Mouse (Mus musculus) retina, postnatal 1 day (tissue): Measurements from ENCODE around the gene Elf1.
A peak's percentile ranks its signal among the peaks of the same experiment; 100 is the strongest.

Experiments used
- DNase-seq: peaks from one replicate; pipeline ENCODE4 v3.0.0-alpha.2; 2012

Gene Elf1

DNA sequence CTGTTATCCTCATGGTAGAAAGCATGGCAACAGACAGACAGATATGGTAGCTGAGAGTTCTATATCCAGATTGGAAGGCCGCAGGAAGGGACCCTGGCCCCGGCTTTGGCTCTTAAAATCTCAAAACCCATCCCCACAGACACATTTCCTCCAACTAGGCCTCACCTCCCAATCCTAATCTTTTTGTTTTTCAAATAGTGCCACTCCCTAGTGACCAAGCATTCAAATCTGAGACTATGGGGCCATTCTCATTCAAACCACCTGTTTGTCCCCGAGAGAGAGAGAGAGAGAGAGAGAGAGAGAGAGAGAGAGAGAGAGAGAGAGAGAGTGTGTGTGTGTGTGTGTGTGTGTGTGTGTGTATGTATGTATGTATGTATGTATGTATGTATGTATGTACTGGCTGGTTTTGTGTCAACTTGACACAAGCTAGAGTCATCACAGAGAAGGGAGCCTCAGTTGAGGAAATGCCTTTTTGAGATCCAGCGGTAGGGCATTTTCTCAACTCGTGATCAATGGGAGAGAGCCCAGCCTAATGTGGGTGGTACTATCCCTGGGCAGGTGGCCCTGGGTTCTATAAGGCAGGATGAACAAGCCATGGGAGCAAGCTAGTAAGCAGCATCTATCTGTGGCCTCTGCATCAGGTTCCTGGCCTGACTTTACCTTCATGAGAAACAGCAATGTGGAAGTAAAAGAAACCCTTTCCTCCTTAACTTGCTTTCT is 102.7 kb downstream of the Elf1 start:
- DNase-seq, result no peak

DNA sequence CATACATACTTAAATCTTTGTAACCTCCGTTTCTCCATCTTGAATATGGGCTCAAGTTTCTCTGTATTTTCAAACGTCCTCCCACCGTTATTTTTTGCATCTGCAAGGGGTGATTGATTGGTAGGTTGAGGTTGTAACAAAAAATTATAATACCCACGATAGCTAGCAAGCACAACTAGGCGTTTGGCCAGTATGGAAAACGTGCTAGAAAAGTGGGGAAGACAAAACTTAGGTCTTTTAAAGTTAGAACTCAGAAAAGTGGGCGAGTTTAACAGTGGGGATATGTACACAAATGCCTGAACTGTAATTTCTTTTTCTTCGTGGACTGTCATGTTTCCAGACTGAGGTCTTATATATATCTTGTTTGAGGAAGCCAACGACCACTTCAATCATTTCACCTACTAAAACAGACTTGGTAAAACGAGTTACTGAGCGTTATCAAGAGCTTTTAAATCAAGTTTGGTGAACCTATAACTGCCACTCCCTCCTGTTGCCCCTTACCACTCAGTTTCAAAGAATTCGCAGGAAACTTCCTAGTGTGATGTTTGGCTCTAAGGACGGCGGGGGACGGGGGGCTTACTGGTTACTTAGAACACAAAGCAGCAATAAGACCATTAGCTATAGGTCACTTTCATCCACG is 105.6 kb downstream of the Elf1 start:
- DNase-seq, result no peak

DNA sequence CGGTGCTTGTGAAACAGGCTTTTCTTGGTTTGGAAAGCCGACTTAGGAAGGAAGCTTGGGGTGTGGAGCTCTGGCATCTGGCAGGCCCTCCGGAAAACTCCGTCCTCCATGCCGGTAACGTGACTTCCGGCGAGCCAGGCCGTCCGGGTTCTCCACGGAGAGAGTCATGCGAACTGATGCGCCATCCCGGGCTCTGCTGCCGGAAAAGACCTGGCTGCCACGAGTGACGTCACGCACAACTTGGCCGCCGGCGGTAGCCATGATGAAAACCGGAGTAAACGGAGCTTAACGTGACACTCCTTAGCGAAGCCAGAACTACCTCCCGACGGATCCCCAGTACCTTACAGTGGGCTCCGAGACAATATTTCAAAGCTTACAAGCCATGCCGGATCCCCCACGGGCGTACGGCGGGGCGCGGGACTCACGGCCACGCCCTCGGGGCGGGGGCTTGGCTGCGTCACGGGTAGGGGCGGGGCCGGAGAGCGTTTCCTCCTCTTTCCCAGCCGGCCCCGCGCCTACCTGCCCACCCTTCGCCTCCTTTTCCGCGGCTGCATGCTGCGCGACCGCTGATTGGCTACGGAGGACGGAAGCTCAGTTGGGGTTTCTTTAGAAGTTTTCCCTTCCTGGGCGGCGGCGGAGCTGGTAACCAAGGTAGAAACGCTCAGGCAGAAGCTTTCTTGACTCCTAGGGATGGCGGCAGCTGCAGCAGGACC is 106.3 kb downstream of the Elf1 start, which contains the start of gene Sugt1:
Gene Sugt1 (plus strand): TSS at position 553 of the 713 bp plus-strand sequence.
- peak; percentile 97 for DNase-seq

DNA sequence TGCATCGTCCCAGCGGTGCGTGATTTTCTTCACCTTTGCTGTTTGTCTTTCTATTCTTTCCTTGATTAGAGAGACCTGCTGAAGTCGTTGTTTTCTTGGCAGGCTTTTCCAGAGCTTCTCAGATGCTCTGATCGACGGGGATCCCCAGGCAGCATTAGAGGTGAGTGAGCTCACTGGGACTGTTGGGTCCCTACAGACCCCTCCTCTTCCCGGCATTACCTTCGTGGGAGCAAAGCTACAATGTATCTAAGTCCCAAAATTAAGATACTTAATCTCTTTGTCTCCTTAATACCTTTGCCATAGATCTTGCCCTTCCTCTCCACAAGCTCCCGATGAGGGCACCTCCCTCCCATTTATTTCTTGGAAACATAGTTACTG is 106.8 kb downstream of the Elf1 start:
- DNase-seq, result no peak

DNA sequence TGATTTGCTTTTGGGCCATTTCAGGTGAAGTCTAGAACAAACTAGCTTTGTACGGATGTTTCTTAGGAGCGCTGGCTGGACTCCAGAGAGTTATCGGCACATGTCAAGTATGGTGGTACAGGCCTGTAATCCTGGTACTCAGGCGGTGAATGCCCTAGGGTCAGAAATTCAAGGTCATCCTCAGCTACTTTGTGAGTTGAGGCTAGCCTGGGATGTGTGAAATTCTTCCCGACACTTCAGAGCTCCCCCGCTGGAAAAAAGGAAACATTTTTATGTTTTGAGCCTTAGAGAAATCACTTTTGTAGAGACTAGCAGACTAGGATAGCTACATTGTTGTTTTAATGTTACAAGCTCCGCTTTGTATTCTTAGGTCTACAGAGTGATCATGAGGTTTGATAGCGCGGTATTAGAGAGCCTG is 107.5 kb downstream of the Elf1 start:
- no peak for DNase-seq

DNA sequence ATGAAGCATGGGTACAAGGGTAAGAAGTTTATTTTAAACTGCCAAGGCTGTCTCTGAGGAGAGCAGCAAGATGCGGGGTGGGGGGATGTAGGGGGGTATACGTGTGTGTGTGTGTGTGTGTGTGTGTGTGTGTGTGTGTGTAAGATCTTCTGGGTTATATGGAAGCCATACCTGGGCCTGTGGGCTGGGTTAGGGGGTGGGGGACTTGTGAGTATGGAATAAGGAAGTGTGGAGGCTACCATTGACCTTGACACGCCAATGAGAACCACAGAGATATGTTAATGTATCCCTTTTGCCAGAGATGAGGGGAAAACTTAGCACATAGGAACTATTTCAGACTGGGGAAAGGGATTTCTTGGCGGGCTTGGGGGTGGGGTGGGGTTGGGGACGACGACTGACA is 108.4 kb downstream of the Elf1 start:
- no peak for DNase-seq

DNA sequence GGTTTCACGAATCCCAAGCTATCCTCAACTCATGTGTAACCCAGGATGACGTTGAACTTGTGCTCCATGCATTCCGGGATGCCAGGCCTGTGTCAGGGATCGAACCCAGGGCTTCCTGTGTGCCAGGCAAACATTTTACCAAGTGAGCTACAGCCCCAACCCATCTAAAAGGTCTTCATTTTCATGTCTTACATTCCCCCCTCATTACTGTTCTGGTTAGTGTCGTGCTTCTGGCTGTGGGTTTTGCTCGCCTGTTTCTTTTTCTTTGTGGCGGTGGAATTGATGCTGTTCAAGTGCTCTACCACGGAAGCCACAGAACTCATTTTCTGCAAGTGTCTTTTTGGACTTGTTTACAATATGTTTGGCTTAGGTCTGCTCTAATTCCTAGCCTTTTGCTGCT is 109.9 kb downstream of the Elf1 start:
- no peak for DNase-seq

DNA sequence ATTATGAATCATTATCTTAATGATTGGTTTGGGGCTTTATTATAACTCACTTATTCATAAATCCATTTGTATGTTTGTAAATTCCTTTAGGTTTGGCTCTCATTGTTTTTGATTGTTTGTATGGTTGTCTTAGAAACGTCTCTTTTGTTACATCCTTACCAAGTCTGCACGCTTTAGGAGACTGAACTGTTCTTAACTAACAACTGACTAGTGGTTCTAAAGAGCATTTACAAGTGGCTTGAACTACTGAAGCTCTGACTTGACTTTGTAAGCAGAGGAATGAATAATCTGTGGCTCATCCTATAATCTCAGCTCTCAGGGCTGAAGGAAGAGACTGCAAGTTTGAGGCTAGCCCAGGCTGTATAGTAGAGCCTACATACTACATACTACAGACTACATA is 110.6 kb downstream of the Elf1 start:
- no peak for DNase-seq

DNA sequence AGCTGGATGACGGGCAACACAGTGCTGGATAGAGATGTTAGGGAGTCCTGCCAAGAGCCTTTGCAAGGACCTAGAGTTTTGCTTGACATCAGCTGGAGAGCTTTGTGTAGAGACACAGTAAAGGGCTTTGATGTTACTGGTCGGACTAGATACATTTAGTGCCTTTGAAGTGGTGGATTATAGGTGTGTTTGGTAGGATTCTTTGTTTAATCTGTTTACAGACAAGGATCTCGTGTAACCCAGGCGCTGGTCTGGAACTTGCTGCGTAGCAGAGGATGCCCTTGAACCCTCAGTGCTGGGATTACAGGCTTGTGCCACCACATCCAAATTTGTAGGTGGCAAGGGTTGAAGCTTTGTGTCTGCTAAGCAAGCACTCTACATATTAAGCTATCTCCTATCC is 113.1 kb downstream of the Elf1 start:
- DNase-seq, result no peak

DNA sequence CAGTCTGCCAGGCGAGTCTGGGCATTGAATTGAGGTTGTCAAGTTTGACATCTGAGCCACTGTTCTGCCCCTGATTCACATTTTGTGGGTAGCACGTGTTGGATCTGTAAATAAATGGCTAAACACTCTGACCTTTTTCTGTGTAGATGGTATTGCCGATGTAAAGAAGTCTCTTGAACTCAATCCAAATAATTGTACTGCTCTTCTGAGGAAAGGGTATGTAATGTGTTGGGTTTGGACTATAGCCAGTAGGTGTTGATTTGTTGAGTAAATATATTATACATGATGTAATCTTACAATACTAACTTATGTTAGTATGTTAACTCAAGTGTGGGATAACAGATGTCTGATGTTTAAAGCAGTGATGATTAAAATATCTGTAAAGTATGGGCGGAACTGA is 115.6 kb downstream of the Elf1 start:
- DNase-seq, result no peak

DNA sequence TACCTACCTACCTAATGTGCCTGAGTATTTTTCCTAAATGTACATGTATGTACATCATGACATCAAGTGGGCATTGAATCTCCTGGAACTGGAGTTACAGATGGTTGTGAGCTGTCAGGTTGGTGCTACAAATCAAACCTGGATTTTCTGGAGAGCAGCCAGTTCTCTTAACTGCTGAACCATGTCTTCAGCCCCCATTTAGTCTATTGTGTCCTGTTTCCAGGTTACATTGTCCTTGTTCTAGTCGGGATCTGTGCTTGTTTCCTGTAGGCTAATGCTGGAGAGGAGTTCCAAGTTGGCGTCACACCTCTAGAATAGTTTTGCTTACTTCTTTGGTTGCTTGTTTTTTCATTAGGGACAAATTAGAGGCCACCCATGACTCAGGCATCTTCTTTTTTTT is 124.9 kb downstream of the Elf1 start:
- no peak for DNase-seq

DNA sequence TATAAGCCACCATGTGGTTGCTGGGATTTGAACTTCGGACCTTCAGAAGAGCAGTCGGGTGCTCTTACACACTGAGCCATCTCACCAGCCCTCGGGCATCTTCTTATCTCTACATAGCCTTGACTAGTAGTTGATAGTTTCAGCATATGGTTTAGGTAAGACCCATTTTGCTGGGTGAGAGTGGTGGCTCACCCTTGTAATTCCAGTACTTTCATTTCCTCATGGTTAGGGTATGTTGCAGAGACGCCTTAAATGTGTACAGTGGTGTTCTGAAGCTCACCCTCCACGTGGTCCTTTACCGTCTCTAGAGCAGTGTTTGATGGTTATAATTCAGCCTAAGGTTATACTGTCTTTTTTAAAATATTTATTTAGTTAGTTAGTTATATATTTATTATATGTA is 125.4 kb downstream of the Elf1 start:
- DNase-seq, result no peak

DNA sequence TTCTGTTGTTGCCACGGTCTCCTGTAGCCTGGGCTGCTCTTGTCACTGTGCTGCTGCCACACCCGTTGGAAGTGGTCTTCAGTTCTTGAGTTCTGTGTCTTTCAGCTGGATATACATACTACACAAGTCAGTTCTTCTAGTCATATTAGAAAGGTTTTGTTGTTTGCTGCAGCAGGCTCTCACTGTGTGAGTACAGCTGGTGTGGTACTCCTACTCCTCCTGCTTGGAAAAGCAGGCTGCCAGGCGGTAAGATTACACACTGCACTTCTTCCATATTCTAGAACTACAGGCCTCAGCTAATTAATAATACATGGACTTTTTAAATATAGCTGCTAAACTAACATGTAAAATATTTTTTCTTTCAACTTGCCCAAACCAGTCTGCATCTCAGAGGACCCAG is 125.9 kb downstream of the Elf1 start:
- DNase-seq, result no peak

DNA sequence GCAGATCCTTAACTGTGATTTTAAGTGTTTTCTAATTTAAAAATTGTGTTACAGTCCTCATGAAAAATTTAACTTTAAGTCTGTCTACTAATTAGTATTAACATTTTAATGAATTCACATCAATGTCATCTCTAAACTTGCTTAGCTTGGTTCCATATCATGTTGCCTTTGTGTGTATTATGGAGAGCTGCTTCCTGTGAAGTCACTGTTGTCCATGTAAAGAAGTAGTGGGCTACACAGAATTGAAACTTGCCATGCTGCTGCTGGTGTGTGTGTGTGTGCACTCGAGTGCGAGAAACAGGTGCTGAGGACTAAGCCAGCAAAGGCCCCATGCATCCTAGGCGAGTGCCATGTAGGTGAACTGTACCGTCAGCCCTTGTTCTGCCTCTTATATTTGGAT is 126.4 kb downstream of the Elf1 start:
- DNase-seq, result no peak

DNA sequence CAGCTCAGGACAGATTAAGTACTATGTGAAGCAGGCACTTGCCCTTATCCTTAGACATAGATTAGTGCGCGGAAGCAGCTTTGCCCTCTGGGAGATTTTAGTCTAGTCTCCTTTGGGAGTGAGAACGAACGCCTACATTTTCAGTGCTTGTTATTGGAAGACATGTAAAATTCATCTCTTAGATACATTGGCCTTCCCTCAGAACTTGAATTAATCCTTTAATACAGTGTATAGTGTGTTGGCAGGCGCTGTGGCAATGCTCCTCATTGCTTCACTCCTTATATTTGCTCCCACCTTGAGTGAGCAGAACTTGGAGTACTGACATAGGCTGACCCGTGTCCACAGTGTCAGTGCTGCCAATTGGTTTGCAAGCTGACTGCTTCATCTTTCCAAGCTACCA is 127.3 kb downstream of the Elf1 start:
- DNase-seq, result no peak

DNA sequence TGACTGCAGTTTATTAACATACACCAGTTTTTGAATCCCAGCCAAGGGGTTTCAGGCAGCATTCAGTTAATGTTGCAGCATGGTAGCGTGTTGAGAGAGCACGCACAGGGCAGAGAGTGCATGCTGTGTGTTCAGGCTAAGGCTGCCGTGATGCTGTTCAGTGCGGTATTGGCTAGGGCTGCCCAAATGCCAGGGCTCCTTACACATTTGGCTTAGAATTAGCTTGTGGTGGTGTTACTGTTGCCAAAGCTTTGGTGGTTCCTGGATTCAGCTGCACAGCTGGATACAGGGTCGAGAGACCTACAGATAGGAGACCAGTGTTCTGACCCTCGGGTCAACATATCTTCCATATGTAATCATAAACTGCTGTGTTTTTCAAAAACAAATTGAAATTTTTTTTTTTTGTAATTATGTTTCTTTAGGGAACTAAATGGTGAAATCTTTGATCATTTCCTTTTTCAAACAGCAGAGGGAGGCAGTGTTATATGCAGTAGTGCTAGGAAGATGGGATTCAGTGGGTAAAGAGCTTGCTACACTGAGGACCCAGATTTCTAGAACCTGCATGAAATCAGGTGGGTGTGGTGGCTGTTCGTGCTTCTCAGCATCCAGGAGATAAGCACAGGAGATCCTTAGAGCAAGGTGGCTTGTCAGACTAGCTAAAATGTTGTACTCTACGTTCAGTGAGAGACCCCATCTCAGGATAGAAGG is 136.3 kb downstream of the Elf1 start:
- DNase-seq, result peak; percentile 44

DNA sequence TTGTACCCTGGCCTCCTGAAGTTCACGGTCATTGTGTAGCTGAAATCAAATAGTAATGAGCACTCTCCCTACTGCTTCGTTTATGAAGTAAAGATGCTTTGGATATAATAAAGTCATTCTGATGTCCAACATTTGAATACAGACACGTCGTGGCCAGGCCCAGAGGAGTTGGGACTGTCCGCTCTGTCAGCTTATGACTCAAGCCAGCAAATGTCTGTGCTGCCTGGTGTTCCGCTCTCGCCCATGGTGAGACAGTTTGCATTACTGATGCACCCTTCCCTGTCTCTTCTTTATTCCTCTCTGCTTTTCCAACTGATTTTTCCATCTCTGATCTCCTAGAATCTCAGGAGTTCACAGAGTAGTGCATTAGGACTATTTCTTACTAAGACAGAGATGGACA is 138.8 kb downstream of the Elf1 start:
- no peak for DNase-seq

DNA sequence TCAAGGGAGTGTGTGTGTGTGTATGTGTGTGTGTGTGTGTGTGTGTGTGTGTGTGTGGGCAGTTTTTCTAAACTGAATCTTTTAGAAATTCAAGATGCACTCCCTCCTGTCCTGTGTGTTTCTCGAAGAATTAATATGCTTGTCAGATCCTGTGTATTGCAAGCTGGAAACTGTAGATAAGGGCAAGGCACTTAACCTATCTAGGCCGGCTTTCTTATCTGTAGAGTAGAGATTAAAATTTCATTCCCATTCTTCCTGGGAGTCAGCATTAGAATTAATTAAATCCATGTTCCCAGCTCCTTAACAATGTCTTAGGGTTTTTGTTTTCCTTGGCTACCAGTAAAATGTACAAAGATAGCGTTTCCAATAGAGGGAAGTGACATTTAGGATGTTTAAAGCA is 140.1 kb downstream of the Elf1 start:
- no peak for DNase-seq
